Mouse (Mus musculus): Measurements from ENCODE around the gene Gm11032. TPM values are rescaled to one million over a fixed set of nuclear protein-coding genes. Genes with fewer than 3 reads are reported as not detected.
A peak's percentile ranks its signal among the peaks of the same experiment; 100 is the strongest.

The Gm11032 gene
- polyA plus RNA-seq, 1 experiment from 2014 or later = not detected

- DNase-seq (ENCODE audit: low spot score) (peak; percentile 37), ATAC-seq (no peak)
- H3K27me3 ChIP-seq (replicated peaks; ENCODE audit: insufficient read depth, low read length) = no peaks in the 10 kb centered on the region
- peaks cover 12% of the 10 kb centered on the region; the same call in 1 of the 2 replicates for H3K4me1 ChIP-seq (ENCODE audit: insufficient read depth, low read depth, low read length)
- H3K27ac ChIP-seq (ENCODE audit: low read length) = no peak overlapping the region
- H3K9me3 ChIP-seq (ENCODE audit: low read length) = no peaks in the 10 kb centered on the region
- WGBS = 20% methylated on average over 2 of the region's 2 CpGs
- no peak overlapping the region for H3K9ac ChIP-seq (replicated peaks; ENCODE audit: low read depth)
- TF ChIP-seq CTCF (IDR thresholded peaks at IDR 0.05) = no peak
- no peak for TF ChIP-seq EP300 (IDR thresholded peaks at IDR 0.05)
- no peaks in the 10 kb centered on the region for H3K36me3 ChIP-seq (ENCODE audit: insufficient read depth, low read length)
- no peak overlapping the region for H3K4me2 ChIP-seq (replicated peaks; ENCODE audit: low read depth, low read length)
- no peak overlapping the region for H3K4me3 ChIP-seq (ENCODE audit: low read depth, low read length)
These were observed 13.6 kb downstream of the Gm11032 start for GRCm38 (mm10) chr11:4633420-4633819.

GRCm38 (mm10) chr11:4634395-4634794, 14.5 kb downstream of the Gm11032 start:
- DNase-seq (ENCODE audit: low spot score) (no peak), ATAC-seq (no peak)
- Histone ChIP-seq H3K27me3 (replicated peaks; ENCODE audit: insufficient read depth, low read length) (no peaks in the 10 kb centered on the region), H3K4me3 (ENCODE audit: low read depth, low read length) (no peak overlapping the region), H3K27ac (ENCODE audit: low read length) (no peak overlapping the region), H3K9me3 (ENCODE audit: low read length) (no peaks in the 10 kb centered on the region), H3K4me2 (replicated peaks; ENCODE audit: low read depth, low read length) (no peak overlapping the region), H3K4me1 (ENCODE audit: insufficient read depth, low read depth, low read length) (peaks cover 22% of the 10 kb centered on the region; the same call in 1 of the 2 replicates), H3K36me3 (ENCODE audit: insufficient read depth, low read length) (no peaks in the 10 kb centered on the region), H3K9ac (replicated peaks; ENCODE audit: low read depth) (no peak overlapping the region)
- TF ChIP-seq EP300 (IDR thresholded peaks at IDR 0.05) (no peak), CTCF (IDR thresholded peaks at IDR 0.05) (no peak)
- 54% methylated on average over 5 of the region's 5 CpGs for WGBS

- Histone ChIP-seq H3K4me2 (replicated peaks; ENCODE audit: low read depth, low read length) (peak overlapping the region; percentile 77), H3K4me3 (ENCODE audit: low read depth, low read length) (peak overlapping the region; percentile 74), H3K27me3 (replicated peaks; ENCODE audit: insufficient read depth, low read length) (no peaks in the 10 kb centered on the region), H3K27ac (ENCODE audit: low read length) (peak overlapping the region; percentile 85), H3K9ac (replicated peaks; ENCODE audit: low read depth) (no peak overlapping the region), H3K9me3 (ENCODE audit: low read length) (no peaks in the 10 kb centered on the region), H3K36me3 (ENCODE audit: insufficient read depth, low read length) (no peaks in the 10 kb centered on the region), H3K4me1 (ENCODE audit: insufficient read depth, low read depth, low read length) (peaks cover 16% of the 10 kb centered on the region; the same call in 1 of the 2 replicates)
- ATAC-seq (no peak), DNase-seq (ENCODE audit: low spot score) (no peak)
- no peak; the same call in 1 of the 2 replicates for TF ChIP-seq EP300 (IDR thresholded peaks at IDR 0.05)
- 48% methylated on average over 5 of the region's 5 CpGs for WGBS
These were observed 17.0 kb downstream of the Gm11032 start for GRCm38 (mm10) chr11:4636782-4637342.

GRCm38 (mm10) chr11:4637534-4638234, 17.8 kb downstream of the Gm11032 start, which contains the start of gene Ascc2:
Ascc2 (plus strand) TSS chr11:4637747.
- TF ChIP-seq EP300 (IDR thresholded peaks at IDR 0.05) (no peak), CTCF (IDR thresholded peaks at IDR 0.05) (peak; percentile 38)
- Histone ChIP-seq H3K9ac (replicated peaks; ENCODE audit: low read depth) (peak within 1 kb of the TSS; percentile 54), H3K4me3 (ENCODE audit: low read depth, low read length) (peak within 1 kb of the TSS; percentile 74), H3K4me2 (replicated peaks; ENCODE audit: low read depth, low read length) (peak within 1 kb of the TSS; percentile 77), H3K9me3 (ENCODE audit: low read length) (no peaks in the 10 kb centered on the region), H3K4me1 (ENCODE audit: insufficient read depth, low read depth, low read length) (peaks cover 16% of the 10 kb centered on the region; the same call in 1 of the 2 replicates), H3K27me3 (replicated peaks; ENCODE audit: insufficient read depth, low read length) (no peaks in the 10 kb centered on the region), H3K36me3 (ENCODE audit: insufficient read depth, low read length) (no peaks in the 10 kb centered on the region), H3K27ac (ENCODE audit: low read length) (peak within 1 kb of the TSS; percentile 85)
- ATAC-seq (peak; percentile 92), DNase-seq (ENCODE audit: low spot score) (peak; percentile 95)
- WGBS = under 1% methylated on average over 35 of the region's 35 CpGs

- Histone ChIP-seq H3K4me1 (ENCODE audit: insufficient read depth, low read depth, low read length) (peaks cover 16% of the 10 kb centered on the region; the same call in 1 of the 2 replicates), H3K4me2 (replicated peaks; ENCODE audit: low read depth, low read length) (peak overlapping the region; percentile 77), H3K9ac (replicated peaks; ENCODE audit: low read depth) (peak overlapping the region; percentile 54), H3K36me3 (ENCODE audit: insufficient read depth, low read length) (no peaks in the 10 kb centered on the region), H3K9me3 (ENCODE audit: low read length) (no peaks in the 10 kb centered on the region), H3K4me3 (ENCODE audit: low read depth, low read length) (peak overlapping the region; percentile 74), H3K27me3 (replicated peaks; ENCODE audit: insufficient read depth, low read length) (no peaks in the 10 kb centered on the region), H3K27ac (ENCODE audit: low read length) (0 out of 2 replicates have a peak overlapping the region, but pooled peaks have one; percentile 85)
- ATAC-seq = no peak
- WGBS = 12% methylated on average over 7 of the region's 7 CpGs
- no peak for DNase-seq (ENCODE audit: low spot score)
- TF ChIP-seq EP300 (IDR thresholded peaks at IDR 0.05) = no peak
- no peak for TF ChIP-seq CTCF (IDR thresholded peaks at IDR 0.05)
These were observed 18.4 kb downstream of the Gm11032 start for GRCm38 (mm10) chr11:4638261-4638660.

- DNase-seq (ENCODE audit: low spot score) = peak; percentile 90
- Histone ChIP-seq H3K27me3 (replicated peaks; ENCODE audit: insufficient read depth, low read length) (no peaks in the 10 kb centered on the region), H3K4me2 (replicated peaks; ENCODE audit: low read depth, low read length) (no peak overlapping the region)
These were observed 21.3 kb downstream of the Gm11032 start for GRCm38 (mm10) chr11:4641185-4641584.

More at GRCm38 (mm10) chr11:4641185-4641584, 21.3 kb downstream of the Gm11032 start:
- H3K4me3 ChIP-seq (ENCODE audit: low read depth, low read length) = no peak overlapping the region
- peaks cover 16% of the 10 kb centered on the region; the same call in 1 of the 2 replicates for H3K4me1 ChIP-seq (ENCODE audit: insufficient read depth, low read depth, low read length)
- ATAC-seq = peak; percentile 74
- no peak for TF ChIP-seq CTCF (IDR thresholded peaks at IDR 0.05)
- peak; percentile 93 for TF ChIP-seq EP300 (IDR thresholded peaks at IDR 0.05)
- H3K9ac ChIP-seq (replicated peaks; ENCODE audit: low read depth) = no peak overlapping the region
- 0 out of 2 replicates have a peak overlapping the region, but pooled peaks have one; percentile 22 for H3K27ac ChIP-seq (ENCODE audit: low read length)
- no peaks in the 10 kb centered on the region for H3K9me3 ChIP-seq (ENCODE audit: low read length)
- no peaks in the 10 kb centered on the region for H3K36me3 ChIP-seq (ENCODE audit: insufficient read depth, low read length)
